Mouse (Mus musculus): Measurements from ENCODE around the gene Grin3b. TPM values are rescaled to one million over a fixed set of nuclear protein-coding genes. Genes with fewer than 3 reads are reported as not detected.

Gene Grin3b
- polyA plus RNA-seq, 2 experiments: 0.23 to 0.72 TPM

GRCm38 (mm10) chr10:79933145-79933679 is 37.3 kb upstream of the Grin3b start:
- H3K9me3 ChIP-seq (ENCODE audit: control insufficient read depth, low read length): no peaks in the 10 kb centered on the region
- H3K27ac ChIP-seq (replicated peaks; ENCODE audit: low read depth, low read length): peak overlapping the region; percentile 43; the same call in 1 of the 2 replicates
- no peaks in the 10 kb centered on the region for H3K27me3 ChIP-seq (ENCODE audit: control insufficient read depth, insufficient read depth, low read length)
- no peak overlapping the region for H3K9ac ChIP-seq (ENCODE audit: low read depth, low read length, severe bottlenecking)
- WGBS: 40% methylated on average over 9 of the region's 9 CpGs
- TF ChIP-seq POLR2A (IDR thresholded peaks at IDR 0.05; ENCODE audit: borderline replicate concordance, extremely low read depth, insufficient read depth, insufficient read length): no peak
- DNase-seq (ENCODE audit: low spot score): no peak
- no peak overlapping the region for H3K4me2 ChIP-seq (replicated peaks; ENCODE audit: low read depth, low read length, severe bottlenecking)
- no peak overlapping the region for H3K4me3 ChIP-seq (replicated peaks; ENCODE audit: low read length)
- H3K36me3 ChIP-seq (ENCODE audit: control insufficient read depth, insufficient read depth, low read length): peaks cover 52% of the 10 kb centered on the region
- ATAC-seq (ENCODE audit: low FRiP score, low read depth): no peak
- H3K4me1 ChIP-seq (ENCODE audit: control insufficient read depth, insufficient read depth, low read length): peaks cover 39% of the 10 kb centered on the region

DNA sequence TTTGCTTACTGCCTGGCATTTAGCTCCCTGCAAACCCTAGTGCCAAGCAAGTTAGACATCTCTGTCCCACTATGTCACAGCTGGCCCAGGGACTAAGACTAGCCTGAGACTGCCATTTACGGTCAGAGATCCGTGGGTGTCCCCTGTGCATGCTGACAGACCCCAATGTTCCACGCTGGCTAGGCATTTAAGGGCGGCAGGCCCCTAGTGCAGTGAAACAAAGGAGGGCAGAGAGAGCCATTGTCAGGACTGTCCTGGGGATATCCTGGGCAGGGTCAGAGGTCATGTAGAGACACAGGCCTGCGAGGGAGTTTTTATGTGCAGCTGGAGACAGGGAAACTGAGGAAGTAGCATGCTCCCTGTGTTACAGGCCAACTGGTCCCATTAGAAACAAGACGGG is 36.7 kb upstream of the Grin3b start:
- DNase-seq (ENCODE audit: low spot score): no peak
- no peak overlapping the region for H3K9ac ChIP-seq (ENCODE audit: low read depth, low read length, severe bottlenecking)
- TF ChIP-seq POLR2A (IDR thresholded peaks at IDR 0.05; ENCODE audit: borderline replicate concordance, extremely low read depth, insufficient read depth, insufficient read length): no peak
- no peak overlapping the region for H3K27ac ChIP-seq (replicated peaks; ENCODE audit: low read depth, low read length)
- peaks cover 37% of the 10 kb centered on the region for H3K4me1 ChIP-seq (ENCODE audit: control insufficient read depth, insufficient read depth, low read length)
- H3K27me3 ChIP-seq (ENCODE audit: control insufficient read depth, insufficient read depth, low read length): no peaks in the 10 kb centered on the region
- ATAC-seq (ENCODE audit: low FRiP score, low read depth): no peak
- no peak overlapping the region for H3K4me3 ChIP-seq (replicated peaks; ENCODE audit: low read length)
- 63% methylated on average over 6 of the region's 6 CpGs for WGBS
- no peak overlapping the region for H3K4me2 ChIP-seq (replicated peaks; ENCODE audit: low read depth, low read length, severe bottlenecking)
- H3K9me3 ChIP-seq (ENCODE audit: control insufficient read depth, low read length): no peaks in the 10 kb centered on the region
- peaks cover 55% of the 10 kb centered on the region for H3K36me3 ChIP-seq (ENCODE audit: control insufficient read depth, insufficient read depth, low read length)

DNA sequence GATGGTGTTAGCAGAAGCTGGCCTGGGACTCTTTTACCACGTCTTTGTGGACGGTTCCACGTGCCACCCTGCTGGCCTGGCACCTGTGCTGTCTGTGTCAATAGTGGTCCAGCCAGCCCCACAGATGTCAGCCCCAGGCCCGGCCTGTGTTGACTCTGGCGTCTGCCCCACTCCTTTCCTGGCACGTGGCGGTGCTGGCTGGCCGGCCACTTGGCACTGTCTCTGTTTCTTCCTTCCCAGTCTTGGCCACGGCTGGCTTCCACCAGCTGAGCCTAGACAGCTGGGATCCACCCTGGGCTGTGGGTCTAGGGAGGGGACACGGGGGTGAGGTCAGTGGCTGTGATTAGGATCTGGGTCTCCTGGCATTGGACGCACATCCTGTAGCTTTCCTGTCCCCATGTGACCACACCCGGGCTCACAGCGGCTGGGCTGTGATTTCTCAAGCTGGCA is 36.2 kb upstream of the Grin3b start:
- Histone ChIP-seq H3K4me3 (replicated peaks; ENCODE audit: low read length) (no peak overlapping the region), H3K36me3 (ENCODE audit: control insufficient read depth, insufficient read depth, low read length) (peaks cover 55% of the 10 kb centered on the region), H3K4me1 (ENCODE audit: control insufficient read depth, insufficient read depth, low read length) (peaks cover 32% of the 10 kb centered on the region), H3K9ac (ENCODE audit: low read depth, low read length, severe bottlenecking) (no peak overlapping the region), H3K27me3 (ENCODE audit: control insufficient read depth, insufficient read depth, low read length) (no peaks in the 10 kb centered on the region), H3K27ac (replicated peaks; ENCODE audit: low read depth, low read length) (0 out of 2 replicates have a peak overlapping the region, but pooled peaks have one; percentile 26), H3K4me2 (replicated peaks; ENCODE audit: low read depth, low read length, severe bottlenecking) (no peak overlapping the region), H3K9me3 (ENCODE audit: control insufficient read depth, low read length) (no peaks in the 10 kb centered on the region)
- ATAC-seq (ENCODE audit: low FRiP score, low read depth): peak; percentile 35
- no peak for TF ChIP-seq POLR2A (IDR thresholded peaks at IDR 0.05; ENCODE audit: borderline replicate concordance, extremely low read depth, insufficient read depth, insufficient read length)
- WGBS: 58% methylated on average over 13 of the region's 13 CpGs
- DNase-seq (ENCODE audit: low spot score): peak; percentile 59

DNA sequence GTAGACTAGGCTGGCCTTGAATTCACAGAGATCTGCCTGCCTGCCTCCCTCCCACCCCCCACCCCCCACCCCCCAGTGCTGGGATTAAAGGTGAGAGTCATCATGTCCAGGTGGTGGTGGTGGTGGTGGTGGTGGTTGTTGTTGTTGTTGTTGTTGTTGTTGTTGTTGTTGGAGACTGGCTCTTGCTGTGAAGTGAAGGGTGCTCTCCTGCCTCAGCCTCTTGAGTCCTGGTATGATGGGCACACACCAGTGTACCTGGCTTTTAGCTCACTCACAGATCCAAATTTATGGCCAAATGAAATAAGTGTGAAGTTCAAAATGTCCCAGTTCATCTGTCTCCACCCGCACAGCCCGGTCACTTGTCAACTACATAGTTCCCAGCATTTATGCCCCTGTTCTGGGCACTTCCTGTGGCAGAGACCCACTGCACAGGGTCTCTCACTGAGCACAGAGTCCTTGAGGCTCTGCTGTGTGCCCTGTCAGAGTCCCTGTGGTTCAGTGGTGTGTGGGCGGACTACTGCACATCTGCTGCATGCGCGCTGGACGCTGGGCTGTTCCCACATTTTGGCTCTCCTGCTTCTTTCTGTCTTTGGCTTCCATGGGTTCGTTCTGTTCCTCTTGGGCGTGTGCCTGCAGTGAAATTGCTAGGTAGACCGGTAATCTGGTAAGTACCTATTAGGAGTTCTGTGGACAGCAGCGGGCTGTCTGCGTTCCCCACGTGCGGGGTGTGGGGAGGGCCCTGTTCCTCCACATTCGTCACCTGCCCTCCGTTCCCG is 35.5 kb upstream of the Grin3b start:
- TF ChIP-seq POLR2A (IDR thresholded peaks at IDR 0.05; ENCODE audit: borderline replicate concordance, extremely low read depth, insufficient read depth, insufficient read length): no peak
- Histone ChIP-seq H3K9me3 (ENCODE audit: control insufficient read depth, low read length) (no peaks in the 10 kb centered on the region), H3K27ac (replicated peaks; ENCODE audit: low read depth, low read length) (0 out of 2 replicates have a peak overlapping the region, but pooled peaks have one; percentile 26), H3K4me2 (replicated peaks; ENCODE audit: low read depth, low read length, severe bottlenecking) (no peak overlapping the region), H3K36me3 (ENCODE audit: control insufficient read depth, insufficient read depth, low read length) (peaks cover 55% of the 10 kb centered on the region), H3K4me1 (ENCODE audit: control insufficient read depth, insufficient read depth, low read length) (peaks cover 30% of the 10 kb centered on the region), H3K9ac (ENCODE audit: low read depth, low read length, severe bottlenecking) (no peak overlapping the region), H3K4me3 (replicated peaks; ENCODE audit: low read length) (no peak overlapping the region), H3K27me3 (ENCODE audit: control insufficient read depth, insufficient read depth, low read length) (no peaks in the 10 kb centered on the region)
- DNase-seq (ENCODE audit: low spot score) (no peak), ATAC-seq (ENCODE audit: low FRiP score, low read depth) (no peak)
- 82% methylated on average over 16 of the region's 16 CpGs for WGBS

DNA sequence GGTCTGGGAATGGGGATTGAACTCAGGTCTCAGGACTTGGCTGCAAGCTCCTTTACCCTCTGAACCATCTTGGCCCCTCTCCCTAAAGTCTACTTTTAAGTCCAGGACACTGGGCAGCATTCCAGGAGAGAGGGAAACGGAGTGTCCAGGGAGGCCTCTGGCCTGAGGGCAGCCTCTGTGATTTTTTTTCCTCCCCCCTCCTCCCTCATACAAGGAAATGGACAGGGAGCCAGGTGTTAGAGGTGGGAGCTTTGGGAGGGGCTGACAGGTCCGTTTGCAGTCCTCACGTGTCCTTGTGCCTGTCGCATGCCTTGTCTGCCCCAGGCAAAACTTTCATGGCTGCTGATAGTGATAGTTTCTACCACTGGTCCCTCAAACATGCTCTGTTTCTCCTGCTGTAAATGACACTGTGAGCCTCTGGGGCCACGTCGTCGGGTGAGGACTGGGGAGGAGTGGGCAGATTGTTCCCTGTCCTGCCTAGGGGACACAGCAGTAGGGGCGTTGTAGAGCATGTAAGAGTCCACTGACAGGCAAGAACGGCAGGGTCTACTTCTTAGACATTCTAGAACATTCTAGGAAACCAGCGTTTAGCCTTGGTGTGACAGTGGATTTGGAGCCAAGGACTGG is 34.1 kb upstream of the Grin3b start:
- peaks cover 30% of the 10 kb centered on the region for H3K4me1 ChIP-seq (ENCODE audit: control insufficient read depth, insufficient read depth, low read length)

More for the DNA sequence above, 34.1 kb upstream of the Grin3b start:
- H3K9ac ChIP-seq (ENCODE audit: low read depth, low read length, severe bottlenecking): no peak overlapping the region
- ATAC-seq (ENCODE audit: low FRiP score, low read depth) (no peak), DNase-seq (ENCODE audit: low spot score) (no peak)
- no peak for TF ChIP-seq POLR2A (IDR thresholded peaks at IDR 0.05; ENCODE audit: borderline replicate concordance, extremely low read depth, insufficient read depth, insufficient read length)
- H3K27me3 ChIP-seq (ENCODE audit: control insufficient read depth, insufficient read depth, low read length): no peaks in the 10 kb centered on the region
- peaks cover 51% of the 10 kb centered on the region for H3K36me3 ChIP-seq (ENCODE audit: control insufficient read depth, insufficient read depth, low read length)
- 0 out of 2 replicates have a peak overlapping the region, but pooled peaks have one; percentile 22 for H3K27ac ChIP-seq (replicated peaks; ENCODE audit: low read depth, low read length)
- 60% methylated on average over 10 of the region's 10 CpGs for WGBS
- H3K4me2 ChIP-seq (replicated peaks; ENCODE audit: low read depth, low read length, severe bottlenecking): no peak overlapping the region
- no peak overlapping the region for H3K4me3 ChIP-seq (replicated peaks; ENCODE audit: low read length)
- H3K9me3 ChIP-seq (ENCODE audit: control insufficient read depth, low read length): no peaks in the 10 kb centered on the region

Data from limb, embryonic 14.5 days (tissue).